Mouse (Mus musculus): ENCODE measurements around the gene Sestd1. TPM values are rescaled to one million over a fixed set of nuclear protein-coding genes. Genes with fewer than 3 reads are reported as not detected.

Sestd1 gene
- polyA plus RNA-seq (2012; rRNA removed; ENCODE audit: low replicate concordance): 2.6 and 3.0 TPM in 2 replicates

DNA sequence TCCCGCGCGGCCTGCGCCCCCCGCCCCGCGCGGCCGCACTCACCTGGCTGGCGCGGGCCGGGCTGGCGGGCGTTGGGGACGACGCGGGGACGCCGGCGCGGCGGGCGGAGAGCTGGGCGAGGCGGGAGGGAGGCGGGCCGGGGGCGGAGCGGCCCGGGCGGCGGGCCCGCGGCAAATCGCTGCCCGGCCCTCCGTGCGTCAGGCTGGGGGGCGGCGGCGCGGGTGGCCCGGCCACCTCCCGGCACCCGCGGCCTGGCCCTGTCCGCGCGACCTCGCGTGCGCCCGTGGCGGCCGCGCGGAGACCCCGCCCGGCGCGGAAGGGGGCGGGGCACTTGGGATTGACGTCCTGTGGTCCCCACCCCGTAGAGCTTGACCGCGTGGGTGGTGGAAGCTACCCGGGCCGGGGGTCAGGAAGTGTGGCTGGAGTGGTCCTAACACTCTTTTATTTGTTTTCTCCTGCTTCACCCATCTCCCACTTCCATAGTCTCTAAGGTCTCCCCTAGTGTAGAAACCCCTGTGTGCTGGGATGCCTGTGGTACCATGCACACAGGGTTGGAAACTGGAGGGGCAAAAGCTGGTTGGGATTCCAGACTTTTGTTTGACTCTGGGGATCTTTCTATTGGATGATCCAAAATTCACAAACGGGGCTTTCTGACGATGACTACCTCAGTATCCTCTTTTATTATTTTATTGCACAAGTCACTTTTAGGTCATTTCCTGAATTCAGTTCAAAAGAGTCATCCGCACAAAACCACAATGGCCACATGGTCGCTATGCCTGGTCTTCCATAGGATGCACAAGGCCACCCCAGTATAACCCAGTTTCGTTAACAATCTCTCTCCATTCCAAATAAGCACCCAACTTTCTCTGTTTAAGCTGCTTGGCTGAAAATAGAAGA, at the start of gene Sestd1:
Sestd1 (minus strand) TSS at position 81 of the 898 bp plus-strand sequence.

DNA sequence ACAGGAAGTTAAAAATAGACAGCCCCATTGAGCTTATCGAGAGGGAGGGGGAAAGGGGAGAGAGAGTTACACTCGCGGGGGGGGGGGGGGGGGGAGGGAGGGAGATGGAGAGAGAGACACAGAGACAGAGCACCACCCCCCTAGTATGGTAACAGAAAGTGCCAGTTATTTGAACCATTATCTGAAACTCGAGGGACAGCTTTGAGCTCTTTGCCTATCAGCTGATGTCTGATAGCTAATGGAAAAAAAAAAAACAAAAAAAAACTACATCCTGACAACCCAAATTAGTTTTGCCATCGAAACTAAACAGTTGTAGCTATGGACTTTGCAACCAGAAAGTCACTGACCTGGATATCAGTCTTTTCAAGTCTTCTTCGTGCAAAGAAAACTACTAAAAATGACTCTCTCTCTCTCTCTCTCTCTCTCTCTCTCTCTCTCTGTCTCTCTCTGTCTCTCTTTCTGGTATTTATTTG, 109.7 kb downstream of the Sestd1 start, which contains the start of gene Ccdc141:
Ccdc141 (minus strand) TSS at position 4 of the 473 bp plus-strand sequence.

Other genes with a start within 250 kb of the Sestd1 start
- gene Ccdc141, start 110.0 kb downstream of the Sestd1 start, polyA plus RNA-seq (2012; rRNA removed; ENCODE audit: low replicate concordance): 0.62 and 1.5 TPM in 2 replicates